Mouse (Mus musculus) NIH3T3 (cell line): ENCODE data around the gene Rhox9.
"Not testable (repeated sequence)": the region's sequence is repeated elsewhere in the genome, so short reads cannot be mapped to it uniquely, and the experiment has no call there.

ENCODE experiments used
- DNase-seq: peaks from one replicate; pipeline ENCODE4 v3.0.0-alpha.2; 2012; ENCODE audit warnings: low read depth

The Rhox9 gene

GRCm38 (mm10) chrX:37901670-37902069, at the start of gene Rhox9:
Gene Rhox9, minus strand, starts transcription at chrX:37901770.
- not testable (repeated sequence) for DNase-seq

- DNase-seq, result no peak
These were observed 14.7 kb upstream of the Rhox9 start for GRCm38 (mm10) chrX:37916311-37916710.

- no peak for DNase-seq
These were observed 7.0 kb upstream of the Rhox9 start for GRCm38 (mm10) chrX:37908581-37908980.

DNA sequence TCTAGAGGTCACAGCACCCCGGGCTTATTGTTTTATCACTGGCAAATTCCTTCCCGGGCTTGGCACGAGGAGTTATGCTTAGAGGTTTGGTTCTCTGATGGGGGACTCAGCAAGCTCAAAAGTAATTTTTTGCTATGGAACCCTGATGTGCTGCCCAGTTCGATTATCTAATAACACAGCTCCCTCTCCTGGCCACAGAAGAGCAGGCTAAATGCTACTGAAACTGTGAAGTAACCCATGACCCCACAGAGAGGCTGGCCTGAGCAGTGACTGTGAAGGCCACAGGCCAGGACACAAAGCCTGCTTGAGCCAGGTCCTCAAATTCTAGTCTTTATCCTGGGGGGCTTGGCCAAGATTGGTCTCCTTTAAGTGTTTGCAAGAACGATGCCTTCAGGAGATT, 2.2 kb upstream of the Rhox9 start:
- no peak for DNase-seq

DNA sequence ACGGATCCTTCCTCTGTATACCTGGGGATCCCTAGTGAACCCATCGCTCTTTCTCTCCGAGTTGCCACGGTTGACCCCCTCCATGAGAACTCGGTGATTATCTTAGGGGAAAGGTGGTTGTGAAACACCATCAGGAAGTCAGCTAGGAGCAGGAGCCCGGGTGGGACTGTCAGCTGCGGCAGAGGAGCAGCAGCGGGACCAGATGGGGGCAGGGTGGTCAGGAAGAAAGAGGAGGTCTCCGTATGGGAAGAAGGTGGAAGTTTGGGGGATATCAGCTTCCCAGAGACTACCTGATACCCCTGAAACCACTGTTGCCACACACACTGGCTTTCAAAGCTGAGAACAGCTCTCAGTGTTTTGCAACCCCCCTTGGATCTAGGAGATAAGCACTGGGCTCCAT, 4.4 kb downstream of the Rhox9 start, which contains the start of gene Rhox7b:
Rhox7b (minus strand) TSS at position 101 of the 400 bp plus-strand sequence.
- DNase-seq, result not testable (repeated sequence)

- no peak for DNase-seq
These were observed 22.7 kb downstream of the Rhox9 start, which contains the start of gene Rhox8 for GRCm38 (mm10) chrX:37878844-37879243. Gene Rhox8, minus strand, starts transcription at chrX:37878944.

GRCm38 (mm10) chrX:37871641-37872040, 29.9 kb downstream of the Rhox9 start:
- DNase-seq, result no peak
